Comparison of ENCODE assay signal across 26 mouse cellular contexts in the genomic region with DNA sequence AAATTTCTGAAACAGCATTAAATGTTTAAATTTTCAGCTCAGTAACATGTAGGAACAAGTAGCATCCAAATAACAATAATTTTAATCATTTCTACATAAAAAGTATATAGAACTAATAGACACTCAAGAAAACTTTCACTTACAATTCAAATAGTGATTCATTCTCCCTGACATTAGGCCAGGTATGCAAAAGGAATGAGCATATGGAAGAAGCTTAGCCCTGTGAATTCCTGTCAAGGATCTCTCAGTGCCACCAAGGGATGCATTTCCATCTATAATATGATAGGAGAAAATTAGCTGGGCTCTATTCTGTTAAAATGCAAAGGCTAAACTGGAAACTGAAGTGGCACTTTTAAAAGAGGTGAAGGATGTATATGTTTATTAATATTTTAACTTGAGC.
"Had no signal": no experiment of that assay in that cellular context is flagged by ENCODE, and none has a peak within 500 bp of the region (broad histone marks: within the 10 kb centered on the region; RNA-seq: fewer than 3 reads in every experiment).

No protein-coding gene starts in this region.

- DNase-seq: gastrocnemius, postnatal 14 days; gastrocnemius, postnatal 36 days; heart, adult 11 months; heart, adult 2 months; heart, postnatal 14 days; heart, postnatal 36 days; kidney, adult 11 months; kidney, adult 2 months; kidney, adult 9 months; kidney, postnatal 25 days; kidney, postnatal 4 days; layer of hippocampus, adult 9-11 months; liver had no signal

- H3K9me3 ChIP-seq: heart, embryonic 13.5 days; heart, embryonic 15.5 days; hindbrain, embryonic 12.5 days; hindbrain, embryonic 15.5 days; kidney, embryonic 15.5 days; limb, embryonic 10.5 days; limb, embryonic 12.5 days had no signal

- H3K27ac ChIP-seq: heart, adult 2 months; heart, embryonic 13.5 days; heart, embryonic 15.5 days; hindbrain, embryonic 12.5 days; hindbrain, embryonic 15.5 days; hindbrain, postnatal 0 days; kidney, embryonic 15.5 days; kidney, postnatal 0 days; limb, embryonic 10.5 days; limb, embryonic 12.5 days had no signal

- H3K4me1 ChIP-seq: heart, embryonic 13.5 days; heart, embryonic 15.5 days; kidney, embryonic 15.5 days; limb, embryonic 10.5 days had no signal

- ATAC-seq: hindbrain, postnatal 0 days; intestine, embryonic 16.5 days had no signal

- H3K36me3 ChIP-seq: heart, embryonic 13.5 days; heart, embryonic 15.5 days; hindbrain, embryonic 12.5 days; hindbrain, embryonic 15.5 days; kidney, embryonic 15.5 days; limb, embryonic 10.5 days; limb, embryonic 12.5 days had no signal

- H3K9ac ChIP-seq: heart, embryonic 13.5 days; heart, embryonic 15.5 days; hindbrain, embryonic 12.5 days; hindbrain, embryonic 15.5 days; kidney, embryonic 15.5 days; limb, embryonic 12.5 days had no signal

- H3K27me3 ChIP-seq: heart, embryonic 13.5 days; heart, embryonic 15.5 days; hindbrain, embryonic 12.5 days; hindbrain, embryonic 15.5 days; kidney, embryonic 15.5 days; limb, embryonic 12.5 days had no signal

- H3K4me3 ChIP-seq: heart, adult 2 months; heart, embryonic 13.5 days; heart, embryonic 15.5 days; hindbrain, embryonic 12.5 days; hindbrain, embryonic 15.5 days; kidney, embryonic 15.5 days; left cerebral cortex, adult 2 months; limb, embryonic 10.5 days; limb, embryonic 12.5 days had no signal

- H3K4me2 ChIP-seq: heart, embryonic 11.5 days; heart, embryonic 13.5 days; heart, embryonic 15.5 days; hindbrain, embryonic 12.5 days; hindbrain, embryonic 15.5 days; kidney, embryonic 15.5 days; limb, embryonic 12.5 days; liver, embryonic 11.5 days had no signal
